Mouse (Mus musculus) spleen, adult 2 months (tissue): ENCODE results near the gene Cdc34. TPM values are rescaled to one million over a fixed set of nuclear protein-coding genes. Genes with fewer than 3 reads are reported as not detected.

ENCODE experiments used
- DNase-seq, 2 experiments: peaks; one replicate each; pipeline versions ENCODE4 v3.0.0 to v3.0.0-alpha.2; 2012 to 2021; ENCODE audit warnings: low spot score in 2 of 2, low read depth in 1 of 2
- H3K27ac ChIP-seq: fragments of 200-500 bp; 2 replicates; pipeline ENCODE4 v1.5.1; 2012; ENCODE audit warnings: low read length, inconsistent platforms; ENCODE audit not compliant: insufficient read depth
- H3K27me3 ChIP-seq: fragments of 200-500 bp; 2 replicates; pipeline ENCODE4 v1.6.1; 2012; ENCODE audit warnings: mild to moderate bottlenecking, moderate library complexity, low read length, inconsistent platforms; ENCODE audit not compliant: control insufficient read depth, insufficient read depth
- H3K36me3 ChIP-seq: fragments of 200-500 bp; 2 replicates; pipeline ENCODE4 v1.6.1; 2012; ENCODE audit warnings: mild to moderate bottlenecking, low read length, inconsistent platforms; ENCODE audit not compliant: control insufficient read depth, insufficient read depth
- H3K4me1 ChIP-seq: fragments of 200-500 bp; 2 replicates; pipeline ENCODE4 v1.6.1; 2011; ENCODE audit warnings: inconsistent platforms; ENCODE audit not compliant: control insufficient read depth, insufficient read depth, insufficient read length
- H3K4me3 ChIP-seq: fragments of 200-500 bp; 2 replicates; pipeline ENCODE4 v1.5.1; 2011; ENCODE audit warnings: mild to moderate bottlenecking, inconsistent platforms; ENCODE audit not compliant: insufficient read depth, insufficient read length; ENCODE audit errors: extremely low read depth
- CTCF ChIP-seq: fragments of 200-500 bp; IDR thresholded peaks from 2 replicates; pipeline ENCODE4 v1.5.1; 2011; ENCODE audit warnings: mild to moderate bottlenecking, inconsistent platforms; ENCODE audit not compliant: insufficient read depth, insufficient read length, insufficient replicate concordance; ENCODE audit errors: extremely low read depth
- POLR2A ChIP-seq: fragments of 200-500 bp; IDR thresholded peaks from 2 replicates; pipeline ENCODE4 v1.6.1; 2011; ENCODE audit warnings: low read depth, low read length, inconsistent platforms
- WGBS: fragments of 180-500 bp; shearing (Covaris S2); methylation state at CpG from one replicate; pipeline ENCODE4 v1.1.7; 2018; 5-methylcytosine and 5-hydroxymethylcytosine counted together
- polyA plus RNA-seq: library from polyadenylated mRNA; depleted of rRNA; stranded (reverse); fragments of >200 nt; gene quantifications from 2 replicates; pipeline ENCODE4 v1.2.3, GENCODE M21; 2012; rRNA removed

Gene Cdc34
- polyA plus RNA-seq, result 119 and 143 TPM in 2 replicates

- Histone ChIP-seq H3K27ac (peak within 1 kb of the TSS; percentile 70), H3K27me3 (no peaks in the 10 kb centered on the region), H3K4me3 (peak within 1 kb of the TSS; percentile 66), H3K4me1 (peaks cover 15% of the 10 kb centered on the region; the same call in 1 of the 2 replicates), H3K36me3 (peaks cover 16% of the 10 kb centered on the region)
- TF ChIP-seq CTCF, result no peak
- TF ChIP-seq POLR2A, result peak; percentile 81
- under 1% methylated on average over 82 of the region's 84 CpGs for WGBS
- DNase-seq, result peak; percentile 97 to 99
Observed at GRCm38 (mm10) chr10:79681591-79682245, at the start of gene Cdc34. Gene Cdc34 (plus strand): TSS chr10:79682195.

GRCm38 (mm10) chr10:79633006-79633777 lies 48.8 kb upstream of the Cdc34 start:
- DNase-seq, result no peak
- 69% methylated on average over 17 of the region's 17 CpGs for WGBS
- Histone ChIP-seq H3K4me3 (no peak overlapping the region), H3K4me1 (no peaks in the 10 kb centered on the region; the same call in 1 of the 2 replicates), H3K27ac (no peak overlapping the region), H3K27me3 (peaks cover 14% of the 10 kb centered on the region), H3K36me3 (no peaks in the 10 kb centered on the region)
- TF ChIP-seq CTCF (no peak), POLR2A (no peak)

GRCm38 (mm10) chr10:79636287-79636686 lies 45.7 kb upstream of the Cdc34 start:
- H3K4me1 ChIP-seq, result no peaks in the 10 kb centered on the region; the same call in 1 of the 2 replicates
- H3K36me3 ChIP-seq, result no peaks in the 10 kb centered on the region
- peaks cover 15% of the 10 kb centered on the region for H3K27me3 ChIP-seq
- WGBS, result 90% methylated on average over 8 of the region's 8 CpGs
- no peak overlapping the region for H3K4me3 ChIP-seq
- no peak for TF ChIP-seq CTCF
- no peak for TF ChIP-seq POLR2A
- H3K27ac ChIP-seq, result no peak overlapping the region
- DNase-seq, result no peak

GRCm38 (mm10) chr10:79637128-79638110 lies 44.6 kb upstream of the Cdc34 start, which contains the start of gene Shc2:
Gene Shc2 (minus strand): TSS chr10:79637918.
- H3K27ac ChIP-seq, result no peak within 1 kb of the TSS
- no peak for TF ChIP-seq CTCF
- TF ChIP-seq POLR2A, result no peak
- peaks cover 15% of the 10 kb centered on the region for H3K27me3 ChIP-seq
- H3K4me3 ChIP-seq, result no peak within 1 kb of the TSS; the same call in 1 of the 2 replicates
- DNase-seq, result no peak
- no peaks in the 10 kb centered on the region for H3K36me3 ChIP-seq
- 3% methylated on average over 105 of the region's 116 CpGs for WGBS
- H3K4me1 ChIP-seq, result no peaks in the 10 kb centered on the region; the same call in 1 of the 2 replicates

GRCm38 (mm10) chr10:79638486-79639204 lies 43.4 kb upstream of the Cdc34 start:
- DNase-seq, result no peak
- peaks cover 15% of the 10 kb centered on the region for H3K27me3 ChIP-seq
- TF ChIP-seq POLR2A (no peak), CTCF (no peak)
- H3K36me3 ChIP-seq, result no peaks in the 10 kb centered on the region
- no peak overlapping the region for H3K27ac ChIP-seq
- no peak overlapping the region for H3K4me3 ChIP-seq
- 17% methylated on average over 23 of the region's 23 CpGs for WGBS
- no peaks in the 10 kb centered on the region; the same call in 1 of the 2 replicates for H3K4me1 ChIP-seq

GRCm38 (mm10) chr10:79645711-79646110 lies 36.3 kb upstream of the Cdc34 start, which contains the start of gene Odf3l2:
Gene Odf3l2 (minus strand): TSS chr10:79645738.
- Histone ChIP-seq H3K27ac (no peak within 1 kb of the TSS), H3K27me3 (no peaks in the 10 kb centered on the region), H3K4me1 (no peaks in the 10 kb centered on the region), H3K36me3 (no peaks in the 10 kb centered on the region), H3K4me3 (no peak within 1 kb of the TSS)
- TF ChIP-seq CTCF, result no peak
- TF ChIP-seq POLR2A, result no peak
- DNase-seq, result no peak
- 83% methylated on average over 8 of the region's 8 CpGs for WGBS
